Mouse (Mus musculus) olfactory bulb, adult 2 months (tissue): ENCODE measurements around the gene Mdc1.

ENCODE experiments used
- CTCF ChIP-seq: fragments of 200-500 bp; IDR thresholded peaks from 2 replicates; pipeline ENCODE4 v1.5.1; 2012; ENCODE audit warnings: low read depth, mild to moderate bottlenecking, low read length, moderate library complexity; ENCODE audit not compliant: insufficient read depth
- POLR2A ChIP-seq: fragments of 200-500 bp; IDR thresholded peaks from 2 replicates; pipeline ENCODE4 v1.6.1; 2012; ENCODE audit warnings: mild to moderate bottlenecking, low read depth, low read length, moderate library complexity; ENCODE audit not compliant: insufficient read depth

GRCm38 (mm10) chr17:35832400-35833238 is 8.7 kb upstream of the Mdc1 start:
- TF ChIP-seq POLR2A (no peak), CTCF (no peak)
